ENCODE assay signal across 11 mouse cellular contexts in the genomic region with DNA sequence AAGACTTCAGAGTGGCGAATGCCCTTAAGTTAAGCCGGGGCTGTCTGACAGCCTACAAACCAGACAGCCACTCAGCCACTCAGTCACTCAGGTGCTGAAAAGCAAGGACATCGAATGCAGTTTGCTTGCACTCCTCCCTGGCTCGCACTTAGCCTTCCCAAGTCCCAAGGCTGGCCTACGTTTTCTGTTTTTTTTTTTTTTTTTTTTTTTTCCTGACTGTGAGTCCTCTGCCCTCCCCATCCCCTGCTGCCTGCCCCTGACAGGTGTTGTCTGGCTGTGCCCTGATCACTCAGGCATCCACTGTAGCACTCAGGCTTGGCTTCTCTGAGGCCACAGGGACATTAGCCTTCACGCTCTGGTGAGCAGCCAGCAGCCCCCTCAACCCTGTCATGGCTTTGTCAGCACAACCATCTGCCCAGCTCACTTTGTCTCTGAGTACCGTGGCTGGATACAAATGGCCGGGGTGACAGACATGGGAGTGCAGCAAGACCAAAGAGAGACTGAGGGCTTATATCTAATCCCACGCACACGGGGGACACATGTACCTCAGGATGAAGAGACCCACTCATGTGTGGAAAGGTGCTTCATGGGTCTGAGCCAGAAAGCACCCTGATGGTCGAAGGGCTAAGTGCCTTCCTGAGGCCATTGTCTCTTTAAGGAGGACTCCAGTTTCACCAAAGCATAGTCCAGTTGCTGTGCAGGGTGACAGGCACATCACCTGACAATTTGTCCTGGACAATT. TPM values are rescaled to one million over a fixed set of nuclear protein-coding genes. Genes with fewer than 3 reads are reported as not detected.
A peak's percentile ranks its signal among the peaks of the same experiment; 100 is the strongest.
DNase-seq lines count a peak whose midpoint lies in the region; ATAC-seq lines count a peak whose summit lies in the region.
"Had no signal": no experiment of that assay in that cellular context is flagged by ENCODE, and none has a peak within 500 bp of the region (broad histone marks: within the 10 kb centered on the region; RNA-seq: fewer than 3 reads in every experiment).

No protein-coding gene starts in this region.

- H3K9me3 ChIP-seq in hindbrain, embryonic 15.5 days: no peaks in the 10 kb centered on the region
- no peaks in the 10 kb centered on the region for H3K9me3 ChIP-seq in midbrain, embryonic 14.5 days (ENCODE audit: control insufficient read depth, low read length)
- H3K9me3 ChIP-seq: embryonic facial prominence, embryonic 15.5 days; stomach, embryonic 15.5 days had no signal

- WGBS in hindbrain, embryonic 15.5 days: 34% methylated on average over 11 of the region's 11 CpGs
- WGBS in midbrain, embryonic 14.5 days: 28% methylated on average over 11 of the region's 11 CpGs

- no peaks in the 10 kb centered on the region for H3K27me3 ChIP-seq in hindbrain, embryonic 15.5 days
- no peaks in the 10 kb centered on the region for H3K27me3 ChIP-seq in midbrain, embryonic 14.5 days (ENCODE audit: control insufficient read depth, insufficient read depth, low read length)
- H3K27me3 ChIP-seq: embryonic facial prominence, embryonic 15.5 days; stomach, embryonic 15.5 days had no signal

- DNase-seq in cerebellum, adult 11-12 months: peak; percentile 88
- peak; percentile 60 to 92 for DNase-seq in cerebellum, postnatal 4 days (ENCODE audit: low spot score in 2 of 2)
- peak; percentile 53 for DNase-seq in midbrain, embryonic 14.5 days
- DNase-seq in right cerebral cortex, adult 2 months (ENCODE audit: low spot score in 2 of 2): no peak
- no peak for DNase-seq in adrenal gland, postnatal 36 days

- H3K27ac ChIP-seq in hindbrain, embryonic 15.5 days (replicated peaks): peak overlapping the region; percentile 52
- H3K27ac ChIP-seq in midbrain, embryonic 14.5 days (replicated peaks; ENCODE audit: low read depth, low read length): peak overlapping the region; percentile 60
- H3K27ac ChIP-seq: embryonic facial prominence, embryonic 15.5 days; stomach, embryonic 15.5 days had no signal

- peaks cover 14% of the 10 kb centered on the region for H3K4me1 ChIP-seq in hindbrain, embryonic 15.5 days (replicated peaks)
- no peaks in the 10 kb centered on the region for H3K4me1 ChIP-seq in midbrain, embryonic 14.5 days (ENCODE audit: control insufficient read depth, insufficient read depth, low read length)
- H3K4me1 ChIP-seq: embryonic facial prominence, embryonic 15.5 days; stomach, embryonic 15.5 days had no signal

- H3K9ac ChIP-seq in hindbrain, embryonic 15.5 days: 0 out of 2 replicates have a peak overlapping the region, but pooled peaks have one; percentile 3
- H3K9ac ChIP-seq in midbrain, embryonic 14.5 days (replicated peaks; ENCODE audit: low read length): 0 out of 2 replicates have a peak overlapping the region, but pooled peaks have one; percentile 29
- H3K9ac ChIP-seq: embryonic facial prominence, embryonic 15.5 days; stomach, embryonic 15.5 days had no signal

- ATAC-seq in hindbrain, embryonic 15.5 days (ENCODE audit: low FRiP score, low read depth): peak; percentile 67; the same call in 1 of the 2 replicates
- ATAC-seq in midbrain, embryonic 14.5 days (ENCODE audit: low FRiP score, low TSS enrichment): no peak
- ATAC-seq in granulocyte monocyte progenitor cell, adult 5-6 weeks (replicated peaks; ENCODE audit: poor library complexity, severe bottlenecking): no peak

- no peak overlapping the region for H3K4me2 ChIP-seq in hindbrain, embryonic 15.5 days
- no peak overlapping the region for H3K4me2 ChIP-seq in midbrain, embryonic 14.5 days (ENCODE audit: low read length)
- H3K4me2 ChIP-seq: embryonic facial prominence, embryonic 15.5 days; stomach, embryonic 15.5 days had no signal

- peaks cover 40% of the 10 kb centered on the region for H3K36me3 ChIP-seq in hindbrain, embryonic 15.5 days
- peaks cover 65% of the 10 kb centered on the region for H3K36me3 ChIP-seq in midbrain, embryonic 14.5 days (ENCODE audit: control insufficient read depth, insufficient read depth, low read length)

- no peak overlapping the region for H3K4me3 ChIP-seq in hindbrain, embryonic 15.5 days
- H3K4me3 ChIP-seq in midbrain, embryonic 14.5 days (replicated peaks; ENCODE audit: low read depth, low read length): no peak overlapping the region
- H3K4me3 ChIP-seq: embryonic facial prominence, embryonic 15.5 days; stomach, embryonic 15.5 days had no signal

RNA-seq across cellular contexts. Expression of gene Aacs, which starts 11.9 kb away (rescaled TPM):
- 104 and 106 TPM in 2 replicates for polyA plus RNA-seq in hindbrain, embryonic 15.5 days (2015; fragmentation: Nextera tagmentation; extraction: Ambion mirVana)
- polyA plus RNA-seq in midbrain, embryonic 14.5 days (2014; fragmentation: Nextera tagmentation; extraction: Ambion mirVana): 63.6 and 71.3 TPM in 2 replicates
- 10.3 and 15.1 TPM in 2 replicates for total RNA-seq in granulocyte monocyte progenitor cell, adult 5-6 weeks (2014; fragmentation: Nextera tagmentation)
- total RNA-seq in granulocyte monocyte progenitor cell, adult 5-6 weeks (2017): 11.7 and 12.2 TPM in 2 replicates
- 100 to 1,000 TPM in 1 of 2 experiments, 10 to 100 TPM in 1; 96.1 to 101 TPM for total RNA-seq in adrenal gland, postnatal 36 days (2021)

RNA-seq across cellular contexts. Expression of gene Tmem132b, which starts 44.0 kb away (rescaled TPM):
- polyA plus RNA-seq in hindbrain, embryonic 15.5 days (2015; fragmentation: Nextera tagmentation; extraction: Ambion mirVana): 6.2 and 6.4 TPM in 2 replicates
- 4.9 and 6.2 TPM in 2 replicates for polyA plus RNA-seq in midbrain, embryonic 14.5 days (2014; fragmentation: Nextera tagmentation; extraction: Ambion mirVana)
- total RNA-seq in granulocyte monocyte progenitor cell, adult 5-6 weeks (2014; fragmentation: Nextera tagmentation): not detected in 2 replicates
- total RNA-seq in granulocyte monocyte progenitor cell, adult 5-6 weeks (2017): not detected in 2 replicates
- under 1 TPM; 0.76 to 0.95 TPM for total RNA-seq in adrenal gland, postnatal 36 days (2021)
- total RNA-seq: megakaryocyte-erythroid progenitor cell, adult 5-6 weeks had no signal
- polyA plus RNA-seq: heart, embryonic 14.5 days had no signal

RNA-seq across cellular contexts. Expression of gene Bri3bp, which starts 46.2 kb away (rescaled TPM):
- polyA plus RNA-seq in hindbrain, embryonic 15.5 days (2015; fragmentation: Nextera tagmentation; extraction: Ambion mirVana): 39.4 and 42.8 TPM in 2 replicates
- 26.8 and 37.8 TPM in 2 replicates for polyA plus RNA-seq in midbrain, embryonic 14.5 days (2014; fragmentation: Nextera tagmentation; extraction: Ambion mirVana)
- 43.5 and 68.5 TPM in 2 replicates for total RNA-seq in granulocyte monocyte progenitor cell, adult 5-6 weeks (2014; fragmentation: Nextera tagmentation)
- total RNA-seq in granulocyte monocyte progenitor cell, adult 5-6 weeks (2017): 24.4 and 25.4 TPM in 2 replicates
- total RNA-seq in adrenal gland, postnatal 36 days (2021): 10 to 100 TPM; 25.6 to 39.0 TPM

RNA-seq across cellular contexts. Expression of gene Dhx37, which starts 53.6 kb away (rescaled TPM):
- polyA plus RNA-seq in hindbrain, embryonic 15.5 days (2015; fragmentation: Nextera tagmentation; extraction: Ambion mirVana): 10.9 and 11.6 TPM in 2 replicates
- 8.5 and 9.8 TPM in 2 replicates for polyA plus RNA-seq in midbrain, embryonic 14.5 days (2014; fragmentation: Nextera tagmentation; extraction: Ambion mirVana)
- 16.8 and 25.8 TPM in 2 replicates for total RNA-seq in granulocyte monocyte progenitor cell, adult 5-6 weeks (2014; fragmentation: Nextera tagmentation)
- total RNA-seq in granulocyte monocyte progenitor cell, adult 5-6 weeks (2017): 53.0 and 56.7 TPM in 2 replicates
- 10 to 100 TPM; 16.3 to 21.9 TPM for total RNA-seq in adrenal gland, postnatal 36 days (2021)

Comparison
In these comparisons a context has a peak if more than half of its experiments do, and no peak if none do; other contexts are left out.
1. DNase-seq: peak in cerebellum, adult 11-12 months (single experiment), cerebellum, postnatal 4 days (2 of 2) and midbrain, embryonic 14.5 days (single experiment); none in right cerebral cortex, adult 2 months (0 of 2) and adrenal gland, postnatal 36 days (0 of 2).
2. RNA of gene Aacs, which starts 11.9 kb away (total RNA-seq): 96.1 to 101 TPM in adrenal gland, postnatal 36 days; 10.3 to 15.1 TPM in granulocyte monocyte progenitor cell, adult 5-6 weeks; every median in the first group is over 4 times any median in the second.